Mouse (Mus musculus): ENCODE results near the gene Swap70. TPM values are rescaled to one million over a fixed set of nuclear protein-coding genes. Genes with fewer than 3 reads are reported as not detected.
"Not testable (repeated sequence)": the region's sequence is repeated elsewhere in the genome, so short reads cannot be mapped to it uniquely, and the experiment has no call there.

Gene Swap70
- polyA plus RNA-seq, 1 experiment from 2014 or later = 19.0 TPM

DNA sequence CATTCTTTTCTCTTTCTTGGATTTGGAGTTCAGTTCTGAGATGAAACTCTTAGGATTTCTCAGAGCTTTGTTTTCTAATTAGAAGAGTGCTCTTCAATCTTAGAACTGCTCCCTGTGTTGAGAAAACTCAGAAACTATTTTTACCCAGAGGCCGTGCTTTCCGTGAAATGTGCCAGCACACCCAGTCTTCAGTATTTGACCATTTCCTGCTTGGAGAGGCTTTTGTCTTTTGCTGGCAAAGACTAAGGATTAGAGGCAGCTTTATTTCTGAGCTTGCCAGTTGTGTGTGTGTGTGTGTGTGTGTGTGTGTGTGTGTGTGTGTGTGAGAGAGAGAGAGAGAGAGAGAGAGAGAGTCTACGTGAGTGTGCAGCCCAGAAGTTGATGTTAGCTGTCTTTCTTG lies 6.6 kb upstream of the Swap70 start:
- no peaks in the 10 kb centered on the region for H3K36me3 ChIP-seq
- ATAC-seq (ENCODE audit: low FRiP score, low read depth) = no peak
- H3K27ac ChIP-seq = no peak overlapping the region
- 88% methylated on average over 3 of the region's 3 CpGs for WGBS
- 0 out of 2 replicates have a peak, but pooled peaks cover 4% of the 10 kb centered on the region for H3K9me3 ChIP-seq
- H3K9ac ChIP-seq = no peak overlapping the region
- H3K4me2 ChIP-seq (replicated peaks) = no peak overlapping the region
- H3K4me3 ChIP-seq = no peak overlapping the region
- H3K4me1 ChIP-seq = no peaks in the 10 kb centered on the region
- H3K27me3 ChIP-seq (replicated peaks) = no peaks in the 10 kb centered on the region

DNA sequence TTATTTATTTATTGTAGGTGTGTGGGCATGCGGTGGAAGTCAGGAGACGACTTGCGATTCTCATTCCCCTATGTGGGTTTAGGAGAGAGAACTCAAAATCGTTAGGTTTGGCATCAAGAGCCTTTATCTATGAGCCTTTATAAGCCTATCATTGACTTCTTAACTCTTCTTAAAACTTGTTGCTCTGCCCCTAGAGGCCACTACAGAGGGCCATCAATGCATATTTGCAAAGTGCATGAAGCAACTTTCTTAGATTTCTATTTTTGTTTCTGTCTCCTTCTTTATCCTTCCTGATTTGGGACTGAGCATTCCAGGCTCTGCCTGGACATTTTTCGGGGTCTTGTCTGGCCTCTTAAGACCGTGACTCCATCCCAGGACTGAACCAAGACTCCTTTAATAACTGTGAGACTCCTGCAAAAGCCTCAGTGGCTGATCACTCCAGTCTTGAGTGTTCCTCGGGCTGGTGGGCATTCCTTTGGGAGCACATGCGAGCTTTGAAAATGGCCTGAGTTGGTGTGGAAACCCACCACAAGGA lies 393 bp upstream of the Swap70 start:
- H3K36me3 ChIP-seq = no peaks in the 10 kb centered on the region
- H3K9ac ChIP-seq = peak overlapping the region; percentile 82; the same call in 1 of the 2 replicates
- 23% methylated on average over 8 of the region's 8 CpGs for WGBS
- H3K4me1 ChIP-seq = peaks cover 4% of the 10 kb centered on the region; the same call in 1 of the 2 replicates
- H3K27me3 ChIP-seq (replicated peaks) = no peaks in the 10 kb centered on the region
- peak overlapping the region; percentile 93 for H3K4me2 ChIP-seq (replicated peaks)
- peak; percentile 7; the same call in 1 of the 2 replicates for ATAC-seq (ENCODE audit: low FRiP score, low read depth)
- H3K4me3 ChIP-seq = peak overlapping the region; percentile 83
- H3K27ac ChIP-seq = no peak overlapping the region
- no peaks in the 10 kb centered on the region for H3K9me3 ChIP-seq

DNA sequence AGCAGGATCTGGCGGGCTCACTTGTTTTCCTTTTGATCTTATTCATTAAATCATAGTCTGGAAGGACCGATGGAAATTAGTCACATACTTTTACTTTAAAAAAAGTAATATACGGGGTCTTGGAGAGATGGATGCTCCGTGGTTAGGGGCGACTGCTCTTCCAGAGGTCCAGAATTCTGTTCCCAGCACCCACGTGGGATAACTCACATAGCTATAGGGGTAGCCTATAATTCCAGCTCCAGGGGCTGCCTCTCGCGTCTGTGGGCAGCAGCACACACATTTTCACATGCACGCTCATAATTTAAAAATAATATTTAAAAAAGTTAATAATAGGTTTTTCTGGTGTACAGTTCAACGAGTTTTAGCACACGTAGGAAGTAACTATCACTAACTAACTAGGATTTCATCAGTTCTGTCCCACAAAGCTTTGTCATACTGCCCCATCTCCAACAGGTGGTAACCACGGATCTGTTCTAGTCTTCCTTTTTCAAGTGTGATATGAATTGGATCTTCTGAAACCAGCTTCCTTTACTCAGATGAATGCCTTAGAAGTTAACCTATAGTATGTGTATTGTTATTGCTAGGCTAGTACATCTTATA lies 1.2 kb downstream of the Swap70 start:
- Histone ChIP-seq H3K4me2 (replicated peaks) (peak overlapping the region; percentile 93), H3K27me3 (replicated peaks) (no peaks in the 10 kb centered on the region), H3K9ac (no peak overlapping the region), H3K4me1 (peaks cover 4% of the 10 kb centered on the region; the same call in 1 of the 2 replicates), H3K4me3 (0 out of 2 replicates have a peak overlapping the region, but pooled peaks have one; percentile 13), H3K36me3 (no peaks in the 10 kb centered on the region), H3K9me3 (no peaks in the 10 kb centered on the region), H3K27ac (no peak overlapping the region)
- 17% methylated on average over 12 of the region's 12 CpGs for WGBS
- ATAC-seq (ENCODE audit: low FRiP score, low read depth) = no peak

DNA sequence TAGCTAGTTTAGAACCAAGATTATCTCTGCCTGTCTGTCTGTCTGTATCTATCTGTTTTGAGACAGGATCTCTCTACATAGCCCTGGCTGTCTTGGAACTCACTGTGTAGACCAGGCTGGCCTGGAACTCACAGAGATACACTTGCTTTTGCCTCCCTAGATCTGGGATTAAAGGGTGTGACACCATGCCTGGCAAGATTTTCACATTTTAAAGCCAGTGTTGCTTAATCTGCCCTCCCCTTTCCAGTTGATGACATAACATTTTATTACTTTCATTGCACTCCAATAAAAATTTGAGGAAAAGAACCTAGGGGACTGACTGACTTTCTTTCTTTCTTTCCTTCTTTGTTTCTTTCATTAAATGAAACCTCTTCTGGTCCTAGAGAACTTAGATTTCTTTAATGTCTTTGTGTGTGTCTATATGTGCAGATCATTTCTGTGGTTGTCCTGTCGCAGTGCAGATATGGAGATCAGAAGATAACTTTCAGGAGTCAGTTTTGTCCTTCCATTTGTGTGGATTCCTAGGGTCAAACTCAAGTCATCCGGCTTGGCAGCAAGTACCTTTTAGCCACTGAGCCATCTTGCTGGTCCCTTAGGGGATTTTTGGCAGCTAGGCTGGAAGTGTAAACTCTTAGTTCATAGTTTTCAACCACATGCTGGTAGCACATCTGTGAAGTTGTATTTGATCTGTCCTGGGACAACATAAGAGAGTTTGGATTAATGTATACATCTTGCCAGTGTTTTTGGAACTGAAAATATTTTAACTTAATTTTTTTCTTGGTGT lies 2.4 kb downstream of the Swap70 start:
- H3K9ac ChIP-seq = no peak overlapping the region
- H3K36me3 ChIP-seq = no peaks in the 10 kb centered on the region
- H3K9me3 ChIP-seq = no peaks in the 10 kb centered on the region
- 71% methylated on average over 2 of the region's 2 CpGs for WGBS
- H3K27ac ChIP-seq = no peak overlapping the region
- no peak overlapping the region for H3K4me2 ChIP-seq (replicated peaks)
- ATAC-seq (ENCODE audit: low FRiP score, low read depth) = no peak
- peaks cover 4% of the 10 kb centered on the region; the same call in 1 of the 2 replicates for H3K4me1 ChIP-seq
- H3K4me3 ChIP-seq = no peak overlapping the region
- H3K27me3 ChIP-seq (replicated peaks) = no peaks in the 10 kb centered on the region

DNA sequence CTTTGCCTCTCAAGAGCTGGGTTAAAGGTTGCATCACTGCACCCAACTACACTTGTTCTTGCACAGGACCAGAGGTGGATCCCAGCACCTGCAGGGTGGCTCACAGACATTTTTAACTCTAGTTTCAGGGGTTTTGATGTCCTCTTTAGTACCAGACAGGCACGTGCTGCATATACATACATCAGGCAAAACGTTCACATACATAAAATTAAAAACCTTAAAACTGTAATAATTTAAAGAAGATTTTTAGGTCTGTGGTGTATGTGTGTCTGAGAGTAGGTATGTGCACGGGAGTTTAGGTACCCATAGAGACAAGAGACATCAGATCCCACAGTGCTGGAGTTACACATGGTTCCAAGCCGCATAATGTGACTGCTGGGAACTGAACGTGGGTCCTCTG lies 5.0 kb downstream of the Swap70 start:
- no peak overlapping the region for H3K4me2 ChIP-seq (replicated peaks)
- no peak overlapping the region for H3K4me3 ChIP-seq
- H3K4me1 ChIP-seq = peaks cover 4% of the 10 kb centered on the region; the same call in 1 of the 2 replicates
- no peaks in the 10 kb centered on the region for H3K27me3 ChIP-seq (replicated peaks)
- no peaks in the 10 kb centered on the region for H3K9me3 ChIP-seq
- ATAC-seq (ENCODE audit: low FRiP score, low read depth) = no peak
- 94% methylated on average over 5 of the region's 5 CpGs for WGBS
- H3K9ac ChIP-seq = no peak overlapping the region
- H3K36me3 ChIP-seq = no peaks in the 10 kb centered on the region
- no peak overlapping the region for H3K27ac ChIP-seq

DNA sequence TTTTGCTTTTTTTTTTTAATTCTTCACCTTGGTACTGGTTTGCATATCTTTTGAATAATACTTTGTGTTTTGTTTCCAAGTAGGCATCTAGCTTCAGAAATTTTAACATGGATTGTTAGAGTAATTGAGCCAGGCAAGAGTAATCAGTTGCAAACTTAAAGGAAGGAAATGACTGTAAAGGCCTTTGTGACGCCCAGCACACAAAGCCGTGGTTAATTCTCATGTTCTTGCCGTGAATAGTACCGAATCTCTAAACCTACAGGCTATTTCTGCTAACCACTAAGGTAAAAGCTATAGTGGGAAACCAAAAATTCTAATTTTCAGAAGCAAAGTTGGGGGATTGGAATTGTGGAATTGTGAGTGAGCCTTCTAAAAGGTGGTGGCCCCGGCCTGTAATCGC lies 8.5 kb downstream of the Swap70 start:
- 64% methylated on average over 6 of the region's 6 CpGs for WGBS
- H3K4me1 ChIP-seq = no peaks in the 10 kb centered on the region
- no peak overlapping the region for H3K4me3 ChIP-seq
- ATAC-seq (ENCODE audit: low FRiP score, low read depth) = no peak
- no peak overlapping the region for H3K4me2 ChIP-seq (replicated peaks)
- no peak overlapping the region for H3K27ac ChIP-seq
- H3K9me3 ChIP-seq = no peaks in the 10 kb centered on the region
- H3K36me3 ChIP-seq = no peaks in the 10 kb centered on the region
- H3K9ac ChIP-seq = no peak overlapping the region
- H3K27me3 ChIP-seq (replicated peaks) = no peaks in the 10 kb centered on the region

DNA sequence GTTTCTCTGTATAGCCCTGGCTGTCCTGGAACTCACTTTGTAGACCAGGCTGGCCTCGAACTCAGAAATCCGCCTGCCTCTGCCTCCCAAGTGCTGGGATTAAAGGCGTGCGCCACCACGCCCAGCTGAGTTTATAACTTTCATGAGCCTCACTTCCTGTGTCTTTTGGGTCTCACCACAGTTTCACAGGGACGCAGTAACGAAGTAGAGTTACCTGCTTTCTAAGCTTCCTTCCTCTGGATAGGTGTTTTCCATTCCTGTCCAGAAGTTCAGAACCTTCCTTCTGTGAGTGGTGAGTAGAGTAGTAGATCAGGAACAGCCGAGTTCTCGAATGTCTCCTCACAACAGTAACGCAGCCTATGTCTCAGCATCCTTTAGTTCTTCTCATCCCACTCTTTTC lies 9.6 kb downstream of the Swap70 start:
- H3K27me3 ChIP-seq (replicated peaks); H3K9ac ChIP-seq; ATAC-seq (ENCODE audit: low FRiP score, low read depth); H3K36me3 ChIP-seq; H3K4me3 ChIP-seq; H3K4me2 ChIP-seq (replicated peaks); H3K27ac ChIP-seq; H3K4me1 ChIP-seq; H3K9me3 ChIP-seq: not testable (repeated sequence)
- 96% methylated on average over 10 of the region's 10 CpGs for WGBS

DNA sequence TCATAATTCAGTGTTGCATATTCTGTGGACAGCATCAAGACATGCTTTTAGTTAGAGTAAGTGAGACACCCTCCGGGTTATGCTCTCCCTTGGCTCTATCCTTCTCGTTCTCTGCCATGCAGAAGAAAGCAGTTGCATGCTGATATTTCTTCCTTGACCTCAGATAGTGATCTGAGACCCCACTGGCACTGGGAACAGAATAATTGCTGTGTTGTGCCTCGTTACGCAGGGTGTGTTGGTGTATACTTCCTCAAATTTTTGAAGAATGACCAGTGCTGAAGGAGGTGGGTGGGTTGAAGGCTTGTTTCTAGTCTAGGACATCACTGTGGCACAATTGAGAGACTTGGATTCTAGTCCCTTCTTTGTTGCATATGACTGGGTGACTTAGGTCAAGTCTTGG lies 14.6 kb downstream of the Swap70 start:
- no peak overlapping the region for H3K4me3 ChIP-seq
- H3K4me2 ChIP-seq (replicated peaks) = no peak overlapping the region
- H3K36me3 ChIP-seq = no peaks in the 10 kb centered on the region
- H3K4me1 ChIP-seq = peaks cover 8% of the 10 kb centered on the region; the same call in 1 of the 2 replicates
- H3K27ac ChIP-seq = no peak overlapping the region
- H3K9me3 ChIP-seq = no peaks in the 10 kb centered on the region
- ATAC-seq (ENCODE audit: low FRiP score, low read depth) = no peak
- H3K27me3 ChIP-seq (replicated peaks) = no peaks in the 10 kb centered on the region
- H3K9ac ChIP-seq = no peak overlapping the region
- 88% methylated on average over 4 of the region's 4 CpGs for WGBS

DNA sequence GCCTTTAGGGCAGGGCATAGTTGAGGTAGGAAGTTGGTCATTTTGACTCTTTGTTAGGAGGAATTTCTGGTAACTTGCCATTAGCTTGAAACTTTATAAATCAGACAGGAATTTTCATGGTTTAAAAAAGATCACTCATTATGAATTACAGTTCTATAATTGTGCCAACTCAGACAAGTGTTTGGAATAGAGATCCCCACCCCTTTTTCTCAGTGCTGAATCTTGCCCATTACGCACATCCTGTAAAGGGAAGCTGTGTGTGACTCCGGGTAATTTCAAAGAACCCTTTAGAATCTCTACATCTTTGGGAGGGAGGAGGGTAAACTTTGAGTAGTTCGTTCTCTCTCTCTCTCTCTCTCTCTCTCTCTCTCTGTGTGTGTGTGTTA lies 15.9 kb downstream of the Swap70 start:
- H3K36me3 ChIP-seq = no peaks in the 10 kb centered on the region
- H3K4me2 ChIP-seq (replicated peaks) = no peak overlapping the region
- ATAC-seq (ENCODE audit: low FRiP score, low read depth) = no peak
- H3K9me3 ChIP-seq = no peaks in the 10 kb centered on the region
- H3K27me3 ChIP-seq (replicated peaks) = no peaks in the 10 kb centered on the region
- no peak overlapping the region for H3K27ac ChIP-seq
- WGBS = 40% methylated on average over 3 of the region's 3 CpGs
- no peak overlapping the region for H3K9ac ChIP-seq
- H3K4me1 ChIP-seq = peaks cover 8% of the 10 kb centered on the region; the same call in 1 of the 2 replicates
- no peak overlapping the region for H3K4me3 ChIP-seq

DNA sequence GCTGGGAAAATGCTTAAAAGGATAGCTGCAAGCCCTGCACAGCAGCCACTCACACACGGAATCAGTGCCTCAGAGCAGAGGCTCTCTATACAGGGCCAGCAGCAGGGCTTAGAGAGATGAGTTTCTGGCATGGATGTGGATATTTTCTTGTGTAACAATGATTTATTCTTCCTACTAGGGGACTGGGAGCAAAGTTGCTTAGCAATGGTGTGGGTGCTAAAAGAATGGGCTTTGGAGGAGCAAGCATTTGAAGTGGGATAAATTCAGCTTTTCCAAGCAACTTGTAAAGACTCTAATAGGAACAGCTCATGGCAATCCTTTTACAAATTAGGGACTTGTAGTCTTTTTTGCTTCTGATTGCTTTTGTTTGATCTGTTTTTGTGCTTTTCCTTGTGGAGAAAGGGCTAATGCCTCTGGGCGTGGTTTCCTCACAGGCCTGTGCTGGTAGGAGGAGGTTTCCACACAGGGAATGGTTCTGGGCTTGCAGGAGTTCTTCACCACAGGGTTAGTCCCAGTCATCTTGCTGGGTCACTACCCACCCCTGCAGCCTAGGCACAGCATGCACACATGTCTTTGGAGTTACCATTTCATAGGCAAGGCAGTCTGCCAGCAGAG lies 16.4 kb downstream of the Swap70 start:
- ATAC-seq (ENCODE audit: low FRiP score, low read depth) = no peak
- Histone ChIP-seq H3K27me3 (replicated peaks) (no peaks in the 10 kb centered on the region), H3K4me1 (peaks cover 8% of the 10 kb centered on the region; the same call in 1 of the 2 replicates), H3K9me3 (no peaks in the 10 kb centered on the region), H3K4me2 (replicated peaks) (no peak overlapping the region), H3K27ac (no peak overlapping the region), H3K36me3 (no peaks in the 10 kb centered on the region), H3K4me3 (no peak overlapping the region), H3K9ac (no peak overlapping the region)
- WGBS = 42% methylated on average over 2 of the region's 2 CpGs

DNA sequence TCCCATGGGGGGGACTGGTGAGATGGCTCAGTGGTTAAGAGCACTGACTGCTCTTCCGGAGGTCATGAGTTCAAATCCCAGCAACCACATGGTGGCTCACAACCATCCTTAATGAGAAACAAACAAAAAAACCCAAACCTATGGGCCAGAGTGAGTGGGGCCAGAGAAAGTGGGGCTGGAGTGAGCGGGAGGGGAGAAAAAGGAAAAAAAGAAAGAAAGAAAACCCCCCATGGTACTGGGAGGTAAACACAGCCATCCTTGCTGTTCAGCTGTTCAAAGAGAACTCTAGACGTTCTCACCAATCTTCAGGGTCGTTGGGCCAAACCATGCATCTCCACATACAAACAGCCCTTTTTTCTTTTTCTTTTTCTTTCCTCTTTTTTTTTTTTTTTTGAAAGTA lies 18.1 kb downstream of the Swap70 start:
- no peaks in the 10 kb centered on the region; the same call in 1 of the 2 replicates for H3K36me3 ChIP-seq
- H3K4me1 ChIP-seq = peaks cover 8% of the 10 kb centered on the region; the same call in 1 of the 2 replicates
- 60% methylated on average over 4 of the region's 4 CpGs for WGBS
- H3K9me3 ChIP-seq = no peaks in the 10 kb centered on the region
- H3K27me3 ChIP-seq (replicated peaks) = no peaks in the 10 kb centered on the region
- H3K4me3 ChIP-seq = no peak overlapping the region
- no peak overlapping the region for H3K9ac ChIP-seq
- no peak overlapping the region for H3K4me2 ChIP-seq (replicated peaks)
- ATAC-seq (ENCODE audit: low FRiP score, low read depth) = no peak
- no peak overlapping the region for H3K27ac ChIP-seq

All from neural tube, embryonic 12.5 days (tissue).